Mouse (Mus musculus) CD4-positive helper T cell, adult 2 months (primary cell): Measurements from ENCODE around the gene Zfand2b.

Experiments
- DNase-seq: peaks from one replicate; pipeline ENCODE4 v3.0.0-alpha.2; 2012; ENCODE audit warnings: low read depth, missing footprints, low spot score

Zfand2b gene

GRCm38 (mm10) chr1:75168472-75169464 lies at the start of gene Zfand2b:
Gene Zfand2b, plus strand, starts transcription at chr1:75168646.
- DNase-seq: peak; percentile 97

GRCm38 (mm10) chr1:75122211-75122610 lies 46.2 kb upstream of the Zfand2b start:
- DNase-seq: peak; percentile 58

GRCm38 (mm10) chr1:75124346-75125321 lies 43.8 kb upstream of the Zfand2b start, which contains the start of gene Nhej1:
Gene Nhej1, minus strand, starts transcription at chr1:75125200.
- DNase-seq: peak; percentile 98

DNA sequence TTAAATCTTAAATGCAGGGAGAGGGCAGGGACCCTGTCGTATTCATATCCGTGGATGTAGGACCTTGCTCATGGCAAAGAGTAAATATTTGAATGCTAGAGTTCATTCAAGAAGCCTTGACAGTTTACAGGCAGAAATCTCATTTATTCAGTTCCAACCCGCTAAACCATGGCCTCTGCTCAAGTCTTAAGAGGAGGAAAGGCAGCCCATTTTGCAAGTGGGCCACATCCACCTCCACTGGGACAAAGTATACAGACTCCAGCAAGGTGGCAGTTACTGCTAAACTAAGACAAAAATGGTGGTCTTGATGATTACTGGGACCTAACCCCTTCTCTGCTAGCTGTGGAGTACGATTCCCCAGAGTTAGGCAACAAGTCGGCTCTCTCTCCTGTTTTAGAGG lies 43.0 kb upstream of the Zfand2b start:
- no peak for DNase-seq

DNA sequence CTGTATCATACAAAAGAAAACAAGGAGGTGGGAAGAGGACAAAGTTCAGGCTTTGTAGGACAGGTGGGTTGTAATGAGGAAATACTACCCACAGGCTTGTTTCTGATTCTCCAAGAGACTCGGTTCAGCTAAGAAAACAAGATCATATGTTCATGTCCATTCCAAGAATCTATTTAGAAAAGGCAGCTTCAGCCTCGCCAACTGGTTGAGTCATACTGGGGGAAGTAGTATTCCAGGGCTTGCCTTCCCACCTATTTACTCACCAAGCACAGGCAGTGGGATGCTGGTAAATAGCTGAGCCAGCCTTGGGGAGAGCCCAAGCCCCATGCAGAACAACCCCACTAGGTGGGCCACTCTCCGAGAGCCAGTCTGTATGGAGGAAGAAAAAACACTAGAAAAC lies 39.8 kb upstream of the Zfand2b start:
- no peak for DNase-seq

DNA sequence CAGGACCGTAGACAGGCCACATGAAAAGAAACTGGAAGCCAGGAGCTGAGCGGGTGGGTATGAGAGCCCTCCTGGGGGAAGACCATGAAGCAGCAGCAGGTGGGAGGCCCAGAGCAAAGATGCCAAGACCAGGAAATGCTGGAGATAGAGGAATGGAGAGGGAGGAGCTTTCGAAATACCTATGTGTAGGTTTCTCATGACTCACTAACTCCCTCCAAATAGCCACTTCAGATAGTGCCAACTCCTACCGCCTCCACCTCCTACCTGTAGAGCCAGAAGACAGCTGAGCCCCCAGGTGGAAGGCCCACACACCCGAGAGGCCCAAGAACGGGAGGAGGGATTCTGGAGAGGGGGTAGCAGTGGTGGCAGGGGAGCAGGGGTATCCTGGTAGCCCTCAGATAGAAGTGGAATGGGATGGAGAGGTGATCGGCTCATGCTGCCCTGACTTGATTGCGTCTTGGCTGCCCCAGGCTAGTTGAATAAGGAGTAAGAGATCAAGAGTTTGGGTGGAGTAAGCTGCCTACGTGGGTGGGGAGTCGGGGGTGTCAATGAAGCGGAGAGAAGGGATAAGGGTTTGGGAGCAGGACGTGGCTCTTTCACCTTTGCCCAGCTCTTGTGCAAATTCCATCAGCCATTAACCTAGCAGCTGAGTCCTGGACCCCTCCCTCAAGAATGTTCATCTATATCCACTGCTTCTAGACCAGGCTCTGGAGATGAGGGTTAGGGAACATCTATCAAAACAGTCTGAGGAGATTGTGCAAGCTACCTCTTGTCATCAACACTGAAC lies 34.8 kb upstream of the Zfand2b start, which contains the start of gene Slc23a3:
Slc23a3 (minus strand) TSS at position 470 of the 787 bp plus-strand sequence.
- DNase-seq: no peak

GRCm38 (mm10) chr1:75136293-75136692 lies 32.2 kb upstream of the Zfand2b start:
- DNase-seq: no peak

GRCm38 (mm10) chr1:75136730-75137129 lies 31.7 kb upstream of the Zfand2b start:
- no peak for DNase-seq

DNA sequence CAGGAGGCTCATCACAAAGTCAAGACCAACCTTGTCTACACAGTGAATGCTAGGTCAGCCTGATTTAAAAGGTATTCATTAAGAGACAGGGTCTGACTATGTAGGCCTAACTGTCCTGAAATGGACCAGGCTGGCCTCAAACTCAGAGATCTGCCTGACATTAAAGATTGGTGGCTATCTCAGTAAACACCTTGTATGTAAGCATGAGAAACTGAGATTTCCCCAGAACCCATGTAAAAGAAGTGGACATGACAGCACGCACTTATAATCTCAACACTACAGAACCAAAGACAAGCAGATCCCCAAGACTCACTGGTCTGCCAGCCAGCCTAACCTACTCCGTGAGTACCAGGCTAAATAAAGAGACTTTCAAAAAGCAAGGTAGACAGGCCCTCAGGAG lies 30.0 kb upstream of the Zfand2b start:
- no peak for DNase-seq

DNA sequence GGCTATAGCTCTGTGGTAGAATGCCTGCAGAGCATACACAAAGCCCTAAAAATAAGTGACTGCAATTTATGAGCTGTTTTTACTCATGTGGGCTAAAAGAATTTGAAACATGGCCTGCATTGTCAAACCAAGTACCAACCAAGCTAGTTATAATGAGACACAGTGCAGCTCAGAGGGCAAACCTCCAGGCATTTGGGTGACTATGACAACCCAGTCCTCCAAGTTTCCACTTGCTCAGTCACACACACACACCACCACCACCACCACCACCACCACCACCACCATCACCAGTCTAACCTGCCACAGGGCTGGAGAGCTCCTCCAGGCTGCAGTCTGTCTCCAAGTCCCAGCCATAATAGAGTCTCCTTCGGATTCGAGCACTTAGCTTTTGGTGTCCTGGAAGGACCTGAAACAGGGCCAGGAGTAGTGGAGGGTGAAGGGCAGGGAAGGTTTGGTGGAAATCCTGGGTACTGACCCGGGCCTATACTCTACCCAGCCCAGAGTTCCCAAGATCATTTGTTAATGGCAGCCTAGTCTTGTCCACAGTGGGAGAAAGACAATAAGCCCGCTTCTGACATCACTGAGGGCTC lies 27.8 kb upstream of the Zfand2b start:
- peak; percentile 49 for DNase-seq

GRCm38 (mm10) chr1:75141486-75142190 lies 26.8 kb upstream of the Zfand2b start:
- peak; percentile 86 for DNase-seq

- DNase-seq: peak; percentile 97
These were observed 25.9 kb upstream of the Zfand2b start, which contains the start of the genes Cnppd1 and Retreg2 for GRCm38 (mm10) chr1:75142301-75143261. Gene Cnppd1, minus strand, starts transcription at chr1:75142711. Gene Retreg2, plus strand, starts transcription at chr1:75142778.

- DNase-seq: no peak
These were observed 22.9 kb upstream of the Zfand2b start for GRCm38 (mm10) chr1:75145589-75145988.

DNA sequence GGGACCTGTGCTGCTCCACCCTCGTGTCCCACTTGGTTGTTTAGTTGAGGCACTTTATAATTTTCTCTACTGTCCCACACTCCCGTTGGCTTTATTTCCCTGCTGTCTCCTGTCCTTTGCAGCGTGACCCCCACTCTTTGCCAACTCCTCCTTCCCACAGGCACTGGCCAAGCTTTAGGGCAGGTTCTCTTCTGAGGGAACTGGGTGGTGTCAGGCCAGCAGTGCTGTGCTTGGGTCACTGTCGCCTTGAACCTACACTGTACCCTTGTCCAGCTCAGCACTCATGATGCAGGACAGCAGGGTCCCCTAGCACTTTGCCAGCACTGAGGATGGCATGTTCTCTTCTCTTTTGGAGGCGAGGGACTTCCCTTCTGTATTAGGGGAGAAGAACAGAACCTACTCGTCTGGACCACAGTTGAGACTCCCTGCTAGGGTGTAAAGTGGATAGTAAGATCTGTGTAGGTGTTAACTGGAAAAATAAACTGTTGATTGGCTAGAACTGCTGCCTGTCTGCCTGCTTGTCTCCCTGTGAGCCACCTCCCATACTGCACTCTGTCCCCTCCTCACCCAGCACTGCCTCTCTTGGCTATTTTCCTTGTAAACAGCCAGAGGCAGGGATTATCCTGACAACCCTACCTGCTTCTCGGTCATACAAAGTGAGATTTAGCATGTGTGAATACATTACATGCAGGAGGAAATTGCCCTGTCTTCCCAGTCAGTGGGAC lies 20.9 kb upstream of the Zfand2b start:
- no peak for DNase-seq

GRCm38 (mm10) chr1:75148727-75149126 lies 19.7 kb upstream of the Zfand2b start:
- no peak for DNase-seq

GRCm38 (mm10) chr1:75155837-75156236 lies 12.6 kb upstream of the Zfand2b start:
- DNase-seq: no peak

- DNase-seq: no peak
These were observed 9.5 kb upstream of the Zfand2b start for GRCm38 (mm10) chr1:75158990-75159389.
